Mouse (Mus musculus): ENCODE results near the gene Snx3. TPM values are rescaled to one million over a fixed set of nuclear protein-coding genes. Genes with fewer than 3 reads are reported as not detected.

The Snx3 gene
- polyA plus RNA-seq, 1 experiment from 2014 or later, result 340 TPM

- WGBS, result 85% methylated on average over 6 of the region's 6 CpGs
- no peak overlapping the region for H3K4me2 ChIP-seq (ENCODE audit: low read length)
- H3K36me3 ChIP-seq (ENCODE audit: control insufficient read depth, insufficient read depth, low read length), result peaks cover 13% of the 10 kb centered on the region
- ATAC-seq (ENCODE audit: insufficient number of reproducible peaks, insufficient read depth, low FRiP score, low read depth), result no peak
- H3K9me3 ChIP-seq (ENCODE audit: control insufficient read depth, low read length), result no peaks in the 10 kb centered on the region; the same call in 1 of the 2 replicates
- no peak overlapping the region for H3K4me3 ChIP-seq (ENCODE audit: control insufficient read depth in 1 of 2, insufficient read depth in 1 of 2, low read depth in 1 of 2, low read length in 2 of 2)
- H3K9ac ChIP-seq (ENCODE audit: low read length), result no peak overlapping the region
- no peak overlapping the region for H3K27ac ChIP-seq (replicated peaks in 1 of 2; ENCODE audit: control insufficient read depth in 1 of 2, insufficient read depth in 1 of 2, low read depth in 2 of 2, low read length in 2 of 2)
- H3K27me3 ChIP-seq (ENCODE audit: control insufficient read depth, insufficient read depth, low read length), result no peaks in the 10 kb centered on the region
- peaks cover 11 to 14% of the 10 kb centered on the region in 2 experiments; a peak in 3 of 4 replicates for H3K4me1 ChIP-seq (ENCODE audit: control insufficient read depth in 2 of 2, insufficient read depth in 2 of 2, low read length in 2 of 2)
Observed at GRCm38 (mm10) chr10:42474946-42475514, 26.8 kb upstream of the Snx3 start.

- Histone ChIP-seq H3K9me3 (ENCODE audit: control insufficient read depth, low read length) (no peaks in the 10 kb centered on the region; the same call in 1 of the 2 replicates), H3K27ac (replicated peaks in 1 of 2; ENCODE audit: control insufficient read depth in 1 of 2, insufficient read depth in 1 of 2, low read depth in 2 of 2, low read length in 2 of 2) (peak overlapping the region; percentile 23 to 97; a peak in 3 of 4 replicates), H3K4me2 (ENCODE audit: low read length) (peak overlapping the region; percentile 91), H3K4me1 (ENCODE audit: control insufficient read depth in 2 of 2, insufficient read depth in 2 of 2, low read length in 2 of 2) (peaks cover 11 to 14% of the 10 kb centered on the region in 2 experiments; a peak in 3 of 4 replicates), H3K4me3 (ENCODE audit: control insufficient read depth in 1 of 2, insufficient read depth in 1 of 2, low read depth in 1 of 2, low read length in 2 of 2) (peak overlapping the region in 1 of 2 experiments; percentile 63; a peak in 1 of 4 replicates), H3K27me3 (ENCODE audit: control insufficient read depth, insufficient read depth, low read length) (no peaks in the 10 kb centered on the region), H3K36me3 (ENCODE audit: control insufficient read depth, insufficient read depth, low read length) (peaks cover 2% of the 10 kb centered on the region; the same call in 1 of the 2 replicates), H3K9ac (ENCODE audit: low read length) (peak overlapping the region; percentile 91)
- ATAC-seq (ENCODE audit: insufficient number of reproducible peaks, insufficient read depth, low FRiP score, low read depth), result no peak
- 89% methylated on average over 10 of the region's 10 CpGs for WGBS
Observed at GRCm38 (mm10) chr10:42476774-42477475, 24.9 kb upstream of the Snx3 start.

- ATAC-seq (ENCODE audit: insufficient number of reproducible peaks, insufficient read depth, low FRiP score, low read depth), result peak; percentile 29
- Histone ChIP-seq H3K4me1 (ENCODE audit: control insufficient read depth in 2 of 2, insufficient read depth in 2 of 2, low read length in 2 of 2) (peaks cover 11 to 14% of the 10 kb centered on the region in 2 experiments; a peak in 3 of 4 replicates), H3K4me2 (ENCODE audit: low read length) (peak overlapping the region; percentile 91), H3K4me3 (ENCODE audit: control insufficient read depth in 1 of 2, insufficient read depth in 1 of 2, low read depth in 1 of 2, low read length in 2 of 2) (peak overlapping the region; percentile 63 to 86), H3K27me3 (ENCODE audit: control insufficient read depth, insufficient read depth, low read length) (no peaks in the 10 kb centered on the region), H3K9me3 (ENCODE audit: control insufficient read depth, low read length) (no peaks in the 10 kb centered on the region; the same call in 1 of the 2 replicates), H3K9ac (ENCODE audit: low read length) (peak overlapping the region; percentile 91), H3K36me3 (ENCODE audit: control insufficient read depth, insufficient read depth, low read length) (no peaks in the 10 kb centered on the region), H3K27ac (replicated peaks in 1 of 2; ENCODE audit: control insufficient read depth in 1 of 2, insufficient read depth in 1 of 2, low read depth in 2 of 2, low read length in 2 of 2) (peak overlapping the region; percentile 97 to 98)
- WGBS, result 10% methylated on average over 25 of the region's 25 CpGs
Observed at GRCm38 (mm10) chr10:42477550-42478340, 24.1 kb upstream of the Snx3 start.

GRCm38 (mm10) chr10:42478341-42478720, 23.5 kb upstream of the Snx3 start, which contains the start of gene Afg1l:
Gene Afg1l, minus strand, starts transcription at chr10:42478565.
- under 1% methylated on average over 29 of the region's 29 CpGs for WGBS

GRCm38 (mm10) chr10:42480719-42481118, 21.1 kb upstream of the Snx3 start:
- WGBS, result 71% methylated on average over 4 of the region's 4 CpGs
- peaks cover 9 to 14% of the 10 kb centered on the region in 2 experiments; a peak in 3 of 4 replicates for H3K4me1 ChIP-seq (ENCODE audit: control insufficient read depth in 2 of 2, insufficient read depth in 2 of 2, low read length in 2 of 2)
- H3K27me3 ChIP-seq (ENCODE audit: control insufficient read depth, insufficient read depth, low read length), result no peaks in the 10 kb centered on the region
- no peak overlapping the region for H3K9ac ChIP-seq (ENCODE audit: low read length)
- no peaks in the 10 kb centered on the region for H3K36me3 ChIP-seq (ENCODE audit: control insufficient read depth, insufficient read depth, low read length)
- H3K4me2 ChIP-seq (ENCODE audit: low read length), result no peak overlapping the region
- H3K27ac ChIP-seq (replicated peaks in 1 of 2; ENCODE audit: control insufficient read depth in 1 of 2, insufficient read depth in 1 of 2, low read depth in 2 of 2, low read length in 2 of 2), result no peak overlapping the region
- no peaks in the 10 kb centered on the region for H3K9me3 ChIP-seq (ENCODE audit: control insufficient read depth, low read length)
- H3K4me3 ChIP-seq (ENCODE audit: control insufficient read depth in 1 of 2, insufficient read depth in 1 of 2, low read depth in 1 of 2, low read length in 2 of 2), result no peak overlapping the region
- ATAC-seq (ENCODE audit: insufficient number of reproducible peaks, insufficient read depth, low FRiP score, low read depth), result no peak

More at GRCm38 (mm10) chr10:42478341-42478720, 23.5 kb upstream of the Snx3 start, which contains the start of gene Afg1l:
- no peaks in the 10 kb centered on the region for H3K27me3 ChIP-seq (ENCODE audit: control insufficient read depth, insufficient read depth, low read length)
- H3K4me1 ChIP-seq (ENCODE audit: control insufficient read depth in 2 of 2, insufficient read depth in 2 of 2, low read length in 2 of 2), result peaks cover 11 to 14% of the 10 kb centered on the region in 2 experiments; a peak in 3 of 4 replicates
- H3K9ac ChIP-seq (ENCODE audit: low read length), result peak within 1 kb of the TSS; percentile 91
- H3K4me2 ChIP-seq (ENCODE audit: low read length), result peak within 1 kb of the TSS; percentile 91
- peak; percentile 92 for ATAC-seq (ENCODE audit: insufficient number of reproducible peaks, insufficient read depth, low FRiP score, low read depth)
- H3K36me3 ChIP-seq (ENCODE audit: control insufficient read depth, insufficient read depth, low read length), result no peaks in the 10 kb centered on the region
- H3K27ac ChIP-seq (replicated peaks in 1 of 2; ENCODE audit: control insufficient read depth in 1 of 2, insufficient read depth in 1 of 2, low read depth in 2 of 2, low read length in 2 of 2), result peak within 1 kb of the TSS; percentile 97 to 98
- peak within 1 kb of the TSS; percentile 63 to 86 for H3K4me3 ChIP-seq (ENCODE audit: control insufficient read depth in 1 of 2, insufficient read depth in 1 of 2, low read depth in 1 of 2, low read length in 2 of 2)
- no peaks in the 10 kb centered on the region for H3K9me3 ChIP-seq (ENCODE audit: control insufficient read depth, low read length)

- Histone ChIP-seq H3K9ac (ENCODE audit: low read length) (no peak overlapping the region), H3K4me2 (ENCODE audit: low read length) (0 out of 2 replicates have a peak overlapping the region, but pooled peaks have one; percentile 18), H3K36me3 (ENCODE audit: control insufficient read depth, insufficient read depth, low read length) (no peaks in the 10 kb centered on the region), H3K27me3 (ENCODE audit: control insufficient read depth, insufficient read depth, low read length) (no peaks in the 10 kb centered on the region), H3K4me1 (ENCODE audit: control insufficient read depth in 2 of 2, insufficient read depth in 2 of 2, low read length in 2 of 2) (peaks cover 2 to 20% of the 10 kb centered on the region in 2 experiments), H3K4me3 (ENCODE audit: control insufficient read depth in 1 of 2, insufficient read depth in 1 of 2, low read depth in 1 of 2, low read length in 2 of 2) (no peak overlapping the region), H3K9me3 (ENCODE audit: control insufficient read depth, low read length) (no peaks in the 10 kb centered on the region), H3K27ac (replicated peaks in 1 of 2; ENCODE audit: control insufficient read depth in 1 of 2, insufficient read depth in 1 of 2, low read depth in 2 of 2, low read length in 2 of 2) (0 out of 4 replicates have a peak overlapping the region, but pooled peaks of 1 of the 2 experiments have one; percentile 24)
- ATAC-seq (ENCODE audit: insufficient number of reproducible peaks, insufficient read depth, low FRiP score, low read depth), result no peak
- 26% methylated on average over 8 of the region's 8 CpGs for WGBS
Observed at GRCm38 (mm10) chr10:42488606-42489296, 13.1 kb upstream of the Snx3 start.

Data from heart, embryonic 14.5 days (tissue).